8 mouse cellular contexts compared by ENCODE assay signal in genomic region chr11:69899870-69900269, GRCm38 (mm10). TPM values are rescaled to one million over a fixed set of nuclear protein-coding genes. Genes with fewer than 3 reads are reported as not detected.
DNase-seq lines count a peak whose midpoint lies in the region; ATAC-seq and TF ChIP-seq lines count a peak whose summit lies in the region.

No protein-coding gene starts in this region.

- DNase-seq in kidney, adult 8-10 months = no peak
- DNase-seq in hindbrain, postnatal 0 days (ENCODE audit: low spot score) = peak; percentile 24
- no peak for DNase-seq in left cerebral cortex, postnatal 36 days (ENCODE audit: low spot score in 2 of 2)
- DNase-seq in ovary, adult 18-20 months (ENCODE audit: low spot score) = no peak
- no peak for DNase-seq in B cell, adult 2 months

- peaks cover 17% of the 10 kb centered on the region for H3K36me3 ChIP-seq in kidney, embryonic 14.5 days (ENCODE audit: control insufficient read depth, insufficient read depth, low read length)
- peaks cover 12% of the 10 kb centered on the region for H3K36me3 ChIP-seq in embryonic facial prominence, embryonic 15.5 days
- H3K36me3 ChIP-seq in hindbrain, postnatal 0 days (ENCODE audit: insufficient read depth, low read length) = peaks cover 11% of the 10 kb centered on the region
- peaks cover 5% of the 10 kb centered on the region for H3K36me3 ChIP-seq in midbrain, embryonic 16.5 days (ENCODE audit: control insufficient read depth, insufficient read depth, low read length)

- H3K9ac ChIP-seq in kidney, embryonic 14.5 days (ENCODE audit: low read depth, low read length) = peak overlapping the region; percentile 96
- peak overlapping the region; percentile 86; the same call in 1 of the 2 replicates for H3K9ac ChIP-seq in embryonic facial prominence, embryonic 15.5 days
- H3K9ac ChIP-seq in hindbrain, postnatal 0 days (replicated peaks; ENCODE audit: low read length) = peak overlapping the region; percentile 72; the same call in 1 of the 2 replicates
- H3K9ac ChIP-seq in midbrain, embryonic 16.5 days (ENCODE audit: low read depth, low read length) = peak overlapping the region; percentile 97

- peak overlapping the region; percentile 93 for H3K4me3 ChIP-seq in kidney, embryonic 14.5 days (ENCODE audit: low read length)
- H3K4me3 ChIP-seq in embryonic facial prominence, embryonic 15.5 days (replicated peaks) = peak overlapping the region; percentile 72
- H3K4me3 ChIP-seq in hindbrain, postnatal 0 days (ENCODE audit: low read length) = peak overlapping the region; percentile 63
- H3K4me3 ChIP-seq in midbrain, embryonic 16.5 days (ENCODE audit: low read depth, low read length) = peak overlapping the region; percentile 74

- peak overlapping the region; percentile 37; the same call in 1 of the 2 replicates for H3K27ac ChIP-seq in kidney, embryonic 14.5 days (ENCODE audit: low read depth, low read length)
- peak overlapping the region; percentile 99; the same call in 1 of the 2 replicates for H3K27ac ChIP-seq in embryonic facial prominence, embryonic 15.5 days (replicated peaks)
- H3K27ac ChIP-seq in hindbrain, postnatal 0 days = 0 out of 2 replicates have a peak overlapping the region, but pooled peaks have one; percentile 15
- peak overlapping the region; percentile 97 for H3K27ac ChIP-seq in midbrain, embryonic 16.5 days (ENCODE audit: low read length)

- no peak for ATAC-seq in kidney, embryonic 14.5 days (ENCODE audit: low FRiP score, low TSS enrichment)
- ATAC-seq in embryonic facial prominence, embryonic 15.5 days (ENCODE audit: insufficient number of reproducible peaks, low FRiP score, low TSS enrichment, low read depth) = no peak
- no peak for ATAC-seq in hindbrain, postnatal 0 days
- ATAC-seq in midbrain, embryonic 16.5 days = no peak

- H3K9me3 ChIP-seq in kidney, embryonic 14.5 days (ENCODE audit: control insufficient read depth, low read length) = no peaks in the 10 kb centered on the region
- no peaks in the 10 kb centered on the region for H3K9me3 ChIP-seq in embryonic facial prominence, embryonic 15.5 days (replicated peaks)
- H3K9me3 ChIP-seq in hindbrain, postnatal 0 days (ENCODE audit: low read length) = no peaks in the 10 kb centered on the region
- H3K9me3 ChIP-seq in midbrain, embryonic 16.5 days (replicated peaks; ENCODE audit: control insufficient read depth, low read length, poor library complexity, severe bottlenecking) = no peaks in the 10 kb centered on the region

- H3K4me1 ChIP-seq in kidney, embryonic 14.5 days (ENCODE audit: control insufficient read depth, insufficient read depth, low read length) = peaks cover 17% of the 10 kb centered on the region
- H3K4me1 ChIP-seq in embryonic facial prominence, embryonic 15.5 days = peaks cover 27% of the 10 kb centered on the region
- peaks cover 17% of the 10 kb centered on the region for H3K4me1 ChIP-seq in hindbrain, postnatal 0 days (ENCODE audit: insufficient read depth, low read length)
- peaks cover 22% of the 10 kb centered on the region for H3K4me1 ChIP-seq in midbrain, embryonic 16.5 days (ENCODE audit: control insufficient read depth, insufficient read depth, low read length)

- H3K4me2 ChIP-seq in kidney, embryonic 14.5 days (replicated peaks; ENCODE audit: low read depth, low read length) = peak overlapping the region; percentile 97
- peak overlapping the region; percentile 83 for H3K4me2 ChIP-seq in embryonic facial prominence, embryonic 15.5 days (replicated peaks)
- H3K4me2 ChIP-seq in hindbrain, postnatal 0 days (ENCODE audit: low read depth, low read length) = peak overlapping the region; percentile 98
- peak overlapping the region; percentile 84 for H3K4me2 ChIP-seq in midbrain, embryonic 16.5 days (ENCODE audit: low read length)

- WGBS in kidney, embryonic 14.5 days = 24% methylated on average over 4 of the region's 4 CpGs
- WGBS in embryonic facial prominence, embryonic 15.5 days = 17% methylated on average over 4 of the region's 4 CpGs
- 26% methylated on average over 4 of the region's 4 CpGs for WGBS in hindbrain, postnatal 0 days
- 25% methylated on average over 4 of the region's 4 CpGs for WGBS in midbrain, embryonic 16.5 days

- intact Hi-C loops in left cerebral cortex, postnatal 36 days (cut with DNase I) = loop anchor here (5.0 kb wide), 2 partner anchors 63 to 218 kb away; partner anchors contain the start of genes Nlgn2, Senp3 and Tmem256

- no peaks in the 10 kb centered on the region for H3K27me3 ChIP-seq in kidney, embryonic 14.5 days (ENCODE audit: control insufficient read depth, insufficient read depth, low read length)
- no peaks in the 10 kb centered on the region for H3K27me3 ChIP-seq in embryonic facial prominence, embryonic 15.5 days
- no peaks in the 10 kb centered on the region for H3K27me3 ChIP-seq in hindbrain, postnatal 0 days (ENCODE audit: insufficient read depth, low read length)
- no peaks in the 10 kb centered on the region for H3K27me3 ChIP-seq in midbrain, embryonic 16.5 days (ENCODE audit: control insufficient read depth, insufficient read depth, low read depth, low read length)

- no peak for TF ChIP-seq CTCF in hindbrain, postnatal 0 days (IDR thresholded peaks at IDR 0.05; ENCODE audit: low read depth)

RNA-seq across cellular contexts. Expression of gene 2810408A11Rik, which starts 0.9 kb away (rescaled TPM):
- polyA plus RNA-seq in kidney, embryonic 14.5 days (2014; fragmentation: Nextera tagmentation; extraction: Ambion mirVana) = 12.4 and 15.1 TPM in 2 replicates
- polyA plus RNA-seq in embryonic facial prominence, embryonic 15.5 days (2015; fragmentation: Nextera tagmentation; extraction: Ambion mirVana) = 8.7 and 9.4 TPM in 2 replicates
- 2.9 and 9.7 TPM in 2 replicates for total RNA-seq in hindbrain, postnatal 0 days (2014; rRNA removed)
- polyA plus RNA-seq in hindbrain, postnatal 0 days (2015; fragmentation: Nextera tagmentation; extraction: Ambion mirVana) = 6.5 and 8.1 TPM in 2 replicates
- polyA plus RNA-seq in midbrain, embryonic 16.5 days (2015; fragmentation: Nextera tagmentation; extraction: Ambion mirVana) = 6.6 and 7.4 TPM in 2 replicates
- total RNA-seq in left cerebral cortex, postnatal 36 days (2021) = under 1 TPM in 1 of 2 experiments, not detected in 1; 0.64 TPM

RNA-seq across cellular contexts. Expression of gene Neurl4, which starts 1.0 kb away (rescaled TPM):
- polyA plus RNA-seq in kidney, embryonic 14.5 days (2014; fragmentation: Nextera tagmentation; extraction: Ambion mirVana) = 13.0 and 16.3 TPM in 2 replicates
- 7.8 and 8.5 TPM in 2 replicates for polyA plus RNA-seq in embryonic facial prominence, embryonic 15.5 days (2015; fragmentation: Nextera tagmentation; extraction: Ambion mirVana)
- total RNA-seq in hindbrain, postnatal 0 days (2014; rRNA removed) = 95.1 and 118 TPM in 2 replicates
- 11.9 and 13.1 TPM in 2 replicates for polyA plus RNA-seq in hindbrain, postnatal 0 days (2015; fragmentation: Nextera tagmentation; extraction: Ambion mirVana)
- polyA plus RNA-seq in midbrain, embryonic 16.5 days (2015; fragmentation: Nextera tagmentation; extraction: Ambion mirVana) = 18.7 and 24.1 TPM in 2 replicates
- total RNA-seq in left cerebral cortex, postnatal 36 days (2021) = 100 to 1,000 TPM; 114 to 121 TPM

RNA-seq across cellular contexts. Expression of gene Acap1, which starts 4.5 kb away (rescaled TPM):
- polyA plus RNA-seq in kidney, embryonic 14.5 days (2014; fragmentation: Nextera tagmentation; extraction: Ambion mirVana) = 0.20 and 0.28 TPM in 2 replicates
- 1.8 and 2.3 TPM in 2 replicates for polyA plus RNA-seq in embryonic facial prominence, embryonic 15.5 days (2015; fragmentation: Nextera tagmentation; extraction: Ambion mirVana)
- 1.5 TPM in 1 of 2 replicates, not detected in the other for total RNA-seq in hindbrain, postnatal 0 days (2014; rRNA removed)
- 0.20 and 0.21 TPM in 2 replicates for polyA plus RNA-seq in hindbrain, postnatal 0 days (2015; fragmentation: Nextera tagmentation; extraction: Ambion mirVana)
- 0.26 and 0.42 TPM in 2 replicates for polyA plus RNA-seq in midbrain, embryonic 16.5 days (2015; fragmentation: Nextera tagmentation; extraction: Ambion mirVana)
- total RNA-seq in left cerebral cortex, postnatal 36 days (2021) = under 1 TPM in 1 of 2 experiments, not detected in 1; 0.27 TPM

RNA-seq across cellular contexts. Expression of gene Gps2, which starts 13.8 kb away (rescaled TPM):
- 73.4 and 82.0 TPM in 2 replicates for polyA plus RNA-seq in kidney, embryonic 14.5 days (2014; fragmentation: Nextera tagmentation; extraction: Ambion mirVana)
- polyA plus RNA-seq in embryonic facial prominence, embryonic 15.5 days (2015; fragmentation: Nextera tagmentation; extraction: Ambion mirVana) = 84.5 and 85.1 TPM in 2 replicates
- 48.1 and 67.6 TPM in 2 replicates for total RNA-seq in hindbrain, postnatal 0 days (2014; rRNA removed)
- polyA plus RNA-seq in hindbrain, postnatal 0 days (2015; fragmentation: Nextera tagmentation; extraction: Ambion mirVana) = 60.8 and 65.9 TPM in 2 replicates
- 70.3 TPM in 2 replicates for polyA plus RNA-seq in midbrain, embryonic 16.5 days (2015; fragmentation: Nextera tagmentation; extraction: Ambion mirVana)
- 10 to 100 TPM; 25.9 to 32.4 TPM for total RNA-seq in left cerebral cortex, postnatal 36 days (2021)

RNA-seq across cellular contexts. Expression of gene Kctd11, which starts 18.7 kb away (rescaled TPM):
- polyA plus RNA-seq in kidney, embryonic 14.5 days (2014; fragmentation: Nextera tagmentation; extraction: Ambion mirVana) = 3.8 and 6.4 TPM in 2 replicates
- polyA plus RNA-seq in embryonic facial prominence, embryonic 15.5 days (2015; fragmentation: Nextera tagmentation; extraction: Ambion mirVana) = 13.8 and 18.1 TPM in 2 replicates
- total RNA-seq in hindbrain, postnatal 0 days (2014; rRNA removed) = 1.7 and 2.0 TPM in 2 replicates
- 1.3 and 1.7 TPM in 2 replicates for polyA plus RNA-seq in hindbrain, postnatal 0 days (2015; fragmentation: Nextera tagmentation; extraction: Ambion mirVana)
- polyA plus RNA-seq in midbrain, embryonic 16.5 days (2015; fragmentation: Nextera tagmentation; extraction: Ambion mirVana) = 1.3 and 1.9 TPM in 2 replicates
- total RNA-seq in left cerebral cortex, postnatal 36 days (2021) = 1 to 10 TPM in 1 of 2 experiments, under 1 TPM in 1; 0.93 to 1.3 TPM

Comparison
In these comparisons a context has a peak if more than half of its experiments do, and no peak if none do; other contexts are left out.
1. H3K27ac ChIP-seq: peak in every context shown above with its lines; median percentile 99 in embryonic facial prominence, embryonic 15.5 days; 97 in midbrain, embryonic 16.5 days; 37 in kidney, embryonic 14.5 days; 15 in hindbrain, postnatal 0 days.